Mouse (Mus musculus) kidney, postnatal 0 days (tissue): Measurements from ENCODE around the gene Mark3. TPM values are rescaled to one million over a fixed set of nuclear protein-coding genes. Genes with fewer than 3 reads are reported as not detected.

Source experiments
- ATAC-seq: fragments of 200-750 bp; cut with Nextera tagmentation; replicated peaks from 2 replicates; pipeline ENCODE4 v1.8.0; 2017; ENCODE audit warnings: low read depth, moderate number of reproducible peaks, moderate TSS enrichment, moderate library complexity; ENCODE audit not compliant: low FRiP score
- DNase-seq: peaks from one replicate; pipeline ENCODE4 v3.0.0-alpha.2; 2016; ENCODE audit warnings: low spot score
- H3K27ac ChIP-seq: fragments of 300-500 bp; sonication (generic); 2 replicates; pipeline ENCODE4 v1.5.1; 2014; ENCODE audit warnings: mild to moderate bottlenecking
- H3K27me3 ChIP-seq: fragments of 300-500 bp; sonication (generic); 2 replicates; pipeline ENCODE4 v1.6.1; 2014; ENCODE audit warnings: low read length, mixed read lengths; ENCODE audit not compliant: insufficient read depth
- H3K36me3 ChIP-seq: fragments of 300-500 bp; sonication (generic); 2 replicates; pipeline ENCODE4 v1.6.1; 2014; ENCODE audit warnings: low read length, mixed read lengths; ENCODE audit not compliant: insufficient read depth
- H3K4me1 ChIP-seq: fragments of 300-500 bp; sonication (generic); replicated peaks from 2 replicates; pipeline ENCODE4 v1.6.1; 2014; ENCODE audit warnings: antibody characterized with exemption, low read length, mixed read lengths; ENCODE audit not compliant: insufficient read depth
- H3K4me2 ChIP-seq: fragments of 300-500 bp; sonication (generic); 2 replicates; pipeline ENCODE4 v1.6.1; 2014; ENCODE audit warnings: mild to moderate bottlenecking, low read length, moderate library complexity, mixed read lengths
- H3K4me3 ChIP-seq: fragments of 300-500 bp; sonication (generic); replicated peaks from 2 replicates; pipeline ENCODE4 v1.5.1; 2014; ENCODE audit warnings: low read depth, low read length
- H3K9ac ChIP-seq: fragments of 300-500 bp; sonication (generic); 2 replicates; pipeline ENCODE4 v1.6.1; 2014; ENCODE audit warnings: low read depth, low read length
- H3K9me3 ChIP-seq: fragments of 300-500 bp; sonication (generic); replicated peaks from 2 replicates; pipeline ENCODE4 v1.6.1; 2016; ENCODE audit warnings: low read length, inconsistent platforms, mixed read lengths
- CTCF ChIP-seq: IDR thresholded peaks from 2 replicates; pipeline ENCODE4 v1.5.1; 2016; ENCODE audit warnings: antibody characterized with exemption, low read depth, mild to moderate bottlenecking, moderate library complexity
- WGBS: fragments of 180-500 bp; shearing (Covaris S2); extraction: QIAGEN DNeasy Blood & Tissue Kit; methylation state at CpG from one replicate; pipeline ENCODE4 v1.1.7; 2014; 5-methylcytosine and 5-hydroxymethylcytosine counted together
- polyA plus RNA-seq: library from polyadenylated mRNA; unstranded; fragments of >200 nt; fragmentation: Nextera tagmentation; extraction: Ambion mirVana; gene quantifications from 2 replicates; pipeline ENCODE4 v1.2.1, GENCODE M21; 2015

Mark3 gene
- polyA plus RNA-seq, 1 experiment from 2014 or later, result 37.9 TPM

DNA sequence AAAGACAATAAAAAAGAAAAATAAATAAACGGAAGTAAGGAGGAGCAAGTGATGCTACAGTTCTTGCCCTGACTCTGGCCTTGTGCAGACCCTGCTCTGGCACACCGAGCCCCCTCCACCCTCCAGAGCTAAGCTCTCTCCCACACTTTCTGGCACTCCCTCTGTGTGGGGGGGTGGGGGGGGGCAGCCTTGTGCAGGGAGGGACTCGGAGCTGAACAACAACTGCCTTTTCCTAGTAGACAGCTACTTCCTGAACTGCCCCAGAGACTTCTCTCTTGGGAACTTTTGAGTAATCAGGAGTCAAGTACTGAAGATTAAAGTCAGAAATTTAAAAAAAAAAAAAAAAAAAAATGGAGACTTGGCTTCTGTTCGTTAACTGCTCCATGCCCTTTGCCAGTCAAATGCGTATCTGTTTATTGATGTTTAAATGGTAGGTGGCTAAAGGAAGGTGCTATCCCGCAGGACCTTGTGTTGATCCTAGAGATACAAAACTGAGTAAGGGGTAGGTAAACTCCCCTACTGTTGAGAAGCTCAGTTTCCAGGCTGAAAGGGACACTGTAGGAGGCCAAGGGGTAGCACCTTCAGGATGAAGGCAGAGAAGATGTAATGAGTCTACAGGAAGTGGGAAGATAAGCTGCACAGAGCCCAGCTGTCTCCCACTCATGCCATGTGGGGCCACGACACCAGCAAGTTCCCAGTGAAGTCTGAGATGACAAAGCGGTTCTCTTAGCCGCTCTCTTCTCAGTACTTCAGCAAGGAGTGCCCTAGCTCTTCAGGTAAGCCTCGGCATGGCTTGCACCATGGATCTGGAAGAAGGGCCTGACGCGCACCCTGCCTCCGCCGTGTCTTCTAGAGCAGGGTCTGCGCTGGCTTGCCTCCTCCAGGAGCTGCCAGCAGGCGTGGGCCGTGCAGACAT, 89.2 kb downstream of the Mark3 start:
- no peak for TF ChIP-seq CTCF
- DNase-seq, result peak; percentile 40
- Histone ChIP-seq H3K36me3 (0 out of 2 replicates have a peak, but pooled peaks cover 3% of the 10 kb centered on the region), H3K9me3 (no peaks in the 10 kb centered on the region), H3K4me2 (peak overlapping the region; percentile 17; the same call in 1 of the 2 replicates), H3K27ac (peak overlapping the region; percentile 81), H3K27me3 (no peaks in the 10 kb centered on the region), H3K9ac (no peak overlapping the region), H3K4me1 (peaks cover 7% of the 10 kb centered on the region), H3K4me3 (no peak overlapping the region)
- ATAC-seq, result no peak; the same call in 1 of the 2 replicates
- 34% methylated on average over 17 of the region's 17 CpGs for WGBS

DNA sequence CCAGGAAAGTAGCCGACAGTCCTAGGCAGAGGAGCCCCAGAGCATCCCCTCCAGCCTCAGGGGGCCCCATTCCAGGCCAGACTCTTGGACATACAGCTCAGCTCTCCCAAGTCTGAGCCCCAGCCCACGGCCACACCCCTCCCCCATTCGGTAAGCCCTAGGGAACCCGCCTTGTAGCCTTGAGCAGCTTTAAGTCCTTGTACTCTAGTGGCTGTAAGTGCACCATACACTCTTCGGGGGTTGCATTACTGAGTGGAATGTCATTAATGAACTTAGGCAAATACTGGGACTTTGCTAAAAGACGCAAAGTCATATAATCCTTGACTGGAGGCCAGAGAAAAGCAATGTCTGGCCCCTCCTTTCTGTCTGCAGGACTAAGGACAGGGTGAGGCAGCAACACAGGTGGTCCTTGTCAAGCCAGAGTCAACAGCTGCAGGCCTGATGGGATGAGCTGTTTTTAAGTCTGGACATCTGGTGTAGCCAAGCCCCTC, 89.9 kb downstream of the Mark3 start:
- Histone ChIP-seq H3K9me3 (no peaks in the 10 kb centered on the region), H3K27me3 (no peaks in the 10 kb centered on the region), H3K4me2 (peak overlapping the region; percentile 17; the same call in 1 of the 2 replicates), H3K9ac (no peak overlapping the region), H3K4me3 (no peak overlapping the region), H3K4me1 (peaks cover 14% of the 10 kb centered on the region), H3K36me3 (0 out of 2 replicates have a peak, but pooled peaks cover 3% of the 10 kb centered on the region), H3K27ac (peak overlapping the region; percentile 81)
- no peak; the same call in 1 of the 2 replicates for TF ChIP-seq CTCF
- DNase-seq (peak; percentile 90), ATAC-seq (peak; percentile 53)
- WGBS, result 21% methylated on average over 6 of the region's 6 CpGs

DNA sequence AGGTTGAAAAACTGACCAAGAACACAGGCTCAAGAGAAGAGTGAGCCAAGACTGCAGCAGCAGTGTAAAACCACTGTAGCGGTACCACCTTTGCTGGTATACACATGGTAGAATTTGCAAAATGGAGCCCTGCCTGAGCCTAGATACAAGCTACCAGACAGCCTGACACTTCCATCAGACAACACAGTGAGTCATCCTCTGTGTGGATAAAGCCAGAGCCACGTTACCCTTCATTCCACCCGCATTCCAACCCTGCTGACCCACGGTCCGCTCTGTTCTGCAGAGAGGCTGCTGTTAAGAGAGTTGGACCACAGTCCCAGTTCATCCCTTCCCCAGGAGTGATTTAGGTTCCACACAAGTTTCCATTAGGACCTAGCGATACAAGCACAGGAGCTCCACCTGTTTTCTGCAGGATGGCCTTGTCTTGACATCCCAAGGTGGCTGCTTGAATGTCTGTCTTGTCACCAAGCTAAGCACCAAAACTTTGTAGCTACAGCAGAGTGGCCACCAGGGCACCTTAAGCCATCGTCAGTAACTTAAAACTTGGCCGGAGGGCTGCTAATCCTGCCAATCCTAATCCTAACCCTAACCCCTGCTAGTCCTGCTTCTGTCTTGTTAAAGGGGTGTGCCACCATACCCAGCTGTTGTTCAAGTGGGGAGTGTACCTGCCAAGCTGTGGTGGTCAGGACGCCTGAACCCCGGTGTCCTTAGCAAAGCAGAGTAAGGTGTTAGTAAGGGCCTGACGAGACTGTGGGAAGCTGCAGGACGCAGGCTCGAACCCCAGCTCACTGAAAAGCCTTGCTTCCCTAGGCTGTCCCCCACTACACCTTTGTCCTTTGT, 90.9 kb downstream of the Mark3 start:
- Histone ChIP-seq H3K9me3 (no peaks in the 10 kb centered on the region), H3K4me2 (no peak overlapping the region), H3K9ac (no peak overlapping the region), H3K27me3 (peaks cover 2% of the 10 kb centered on the region; the same call in 1 of the 2 replicates), H3K4me3 (no peak overlapping the region), H3K36me3 (0 out of 2 replicates have a peak, but pooled peaks cover 1% of the 10 kb centered on the region), H3K4me1 (peaks cover 17% of the 10 kb centered on the region), H3K27ac (0 out of 2 replicates have a peak overlapping the region, but pooled peaks have one; percentile 31)
- no peak for TF ChIP-seq CTCF
- ATAC-seq (no peak), DNase-seq (no peak)
- WGBS, result 74% methylated on average over 13 of the region's 13 CpGs

DNA sequence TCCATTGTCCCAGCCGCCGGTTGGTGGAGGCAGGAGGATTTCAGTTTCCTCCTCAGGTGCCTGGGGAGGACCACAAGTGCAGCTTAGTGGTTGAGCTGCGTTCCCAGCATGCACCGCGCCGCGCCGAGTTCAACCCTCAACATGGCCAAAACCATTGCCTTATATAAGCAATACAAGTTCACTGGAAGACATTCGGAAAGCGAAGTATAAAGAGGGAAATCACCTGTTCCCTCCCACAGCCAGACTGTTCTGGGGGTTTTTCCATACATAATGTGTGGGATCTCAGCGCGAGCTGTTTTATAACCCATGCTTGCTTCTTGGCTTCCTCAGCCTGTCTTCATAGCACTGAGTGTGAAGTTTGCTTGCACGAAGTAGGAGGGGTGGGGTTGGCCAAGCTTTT, 92.1 kb downstream of the Mark3 start:
- DNase-seq (no peak), ATAC-seq (no peak)
- TF ChIP-seq CTCF, result no peak
- no peak overlapping the region for H3K9ac ChIP-seq
- H3K27me3 ChIP-seq, result peaks cover 2% of the 10 kb centered on the region; the same call in 1 of the 2 replicates
- no peak overlapping the region for H3K4me2 ChIP-seq
- 76% methylated on average over 13 of the region's 13 CpGs for WGBS
- no peaks in the 10 kb centered on the region for H3K9me3 ChIP-seq
- no peaks in the 10 kb centered on the region for H3K36me3 ChIP-seq
- H3K4me3 ChIP-seq, result no peak overlapping the region
- no peak overlapping the region for H3K27ac ChIP-seq
- H3K4me1 ChIP-seq, result peaks cover 28% of the 10 kb centered on the region

DNA sequence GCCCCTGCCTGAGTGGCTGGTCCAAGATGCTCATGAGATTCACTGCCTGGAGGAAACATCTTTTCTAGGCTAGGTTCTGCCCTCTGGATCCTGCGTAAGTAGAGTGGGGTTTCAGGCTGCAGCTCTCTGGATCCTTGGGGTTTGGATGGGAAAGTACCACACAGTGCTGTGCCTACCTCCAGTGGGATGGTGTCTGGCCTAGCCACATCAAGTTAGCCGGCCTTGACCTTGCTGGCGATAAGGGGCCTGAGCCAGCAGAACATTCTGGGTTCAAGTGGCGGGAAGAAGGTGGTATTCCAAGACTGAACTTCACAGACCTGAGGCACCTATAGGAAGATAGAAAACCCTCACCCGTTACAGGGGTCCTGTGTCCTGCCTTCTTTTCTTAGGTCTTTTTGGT, 93.1 kb downstream of the Mark3 start:
- Histone ChIP-seq H3K9me3 (no peaks in the 10 kb centered on the region), H3K27ac (no peak overlapping the region), H3K36me3 (no peaks in the 10 kb centered on the region), H3K4me2 (no peak overlapping the region), H3K4me1 (peaks cover 36% of the 10 kb centered on the region), H3K9ac (no peak overlapping the region), H3K4me3 (no peak overlapping the region), H3K27me3 (peaks cover 5% of the 10 kb centered on the region; the same call in 1 of the 2 replicates)
- no peak for ATAC-seq
- DNase-seq, result no peak
- 92% methylated on average over 5 of the region's 5 CpGs for WGBS
- TF ChIP-seq CTCF, result no peak
